Mouse (Mus musculus) lung, embryonic 14.5 days (tissue): ENCODE results near the gene Jund. TPM values are rescaled to one million over a fixed set of nuclear protein-coding genes. Genes with fewer than 3 reads are reported as not detected.

Experiments used
- ATAC-seq: fragments of 200-750 bp; cut with Nextera tagmentation; 2 replicates; pipeline ENCODE4 v1.8.0; 2017; ENCODE audit warnings: mild to moderate bottlenecking, moderate TSS enrichment, moderate library complexity; ENCODE audit not compliant: insufficient read depth
- DNase-seq: peaks from one replicate; pipeline ENCODE4 v3.0.0-alpha.2; 2015
- H3K27ac ChIP-seq: fragments of 300-500 bp; sonication (generic); 2 replicates; pipeline ENCODE4 v1.5.1; 2014; ENCODE audit warnings: low read depth, mild to moderate bottlenecking, moderate library complexity
- H3K27me3 ChIP-seq: fragments of 300-500 bp; sonication (generic); 2 replicates; pipeline ENCODE4 v1.6.1; 2014; ENCODE audit warnings: low read length, control low read depth; ENCODE audit not compliant: insufficient read depth
- H3K36me3 ChIP-seq: fragments of 300-500 bp; sonication (generic); 2 replicates; pipeline ENCODE4 v1.6.1; 2014; ENCODE audit warnings: control low read depth; ENCODE audit not compliant: insufficient read depth
- H3K4me1 ChIP-seq: fragments of 300-500 bp; sonication (generic); 2 replicates; pipeline ENCODE4 v1.6.1; 2014; ENCODE audit warnings: antibody characterized with exemption, control low read depth; ENCODE audit not compliant: insufficient read depth
- H3K4me2 ChIP-seq: fragments of 300-500 bp; sonication (generic); 2 replicates; pipeline ENCODE4 v1.6.1; 2014; ENCODE audit warnings: mild to moderate bottlenecking
- H3K4me3 ChIP-seq: fragments of 300-500 bp; sonication (generic); 2 replicates; pipeline ENCODE4 v1.5.1; 2014; ENCODE audit warnings: low read depth, low read length
- H3K9ac ChIP-seq: fragments of 300-500 bp; sonication (generic); 2 replicates; pipeline ENCODE4 v1.6.1; 2014
- H3K9me3 ChIP-seq: fragments of 300-500 bp; sonication (generic); 2 replicates; pipeline ENCODE4 v1.6.1; 2016; ENCODE audit warnings: low read depth, low read length, control low read depth
- CTCF ChIP-seq: IDR thresholded peaks from 2 replicates; pipeline ENCODE4 v1.5.1; 2016; ENCODE audit warnings: antibody characterized with exemption, low read depth
- WGBS: fragments of 180-500 bp; shearing (Covaris S2); extraction: QIAGEN DNeasy Blood & Tissue Kit; methylation state at CpG from one replicate; pipeline ENCODE4 v1.1.7; 2014; 5-methylcytosine and 5-hydroxymethylcytosine counted together
- polyA plus RNA-seq: library from polyadenylated mRNA; unstranded; fragments of >200 nt; fragmentation: Nextera tagmentation; extraction: Ambion mirVana; gene quantifications from 2 replicates; pipeline ENCODE4 v1.2.1, GENCODE M21; 2014

The Jund gene
- polyA plus RNA-seq, 1 experiment from 2014 or later: 72.9 TPM

DNA sequence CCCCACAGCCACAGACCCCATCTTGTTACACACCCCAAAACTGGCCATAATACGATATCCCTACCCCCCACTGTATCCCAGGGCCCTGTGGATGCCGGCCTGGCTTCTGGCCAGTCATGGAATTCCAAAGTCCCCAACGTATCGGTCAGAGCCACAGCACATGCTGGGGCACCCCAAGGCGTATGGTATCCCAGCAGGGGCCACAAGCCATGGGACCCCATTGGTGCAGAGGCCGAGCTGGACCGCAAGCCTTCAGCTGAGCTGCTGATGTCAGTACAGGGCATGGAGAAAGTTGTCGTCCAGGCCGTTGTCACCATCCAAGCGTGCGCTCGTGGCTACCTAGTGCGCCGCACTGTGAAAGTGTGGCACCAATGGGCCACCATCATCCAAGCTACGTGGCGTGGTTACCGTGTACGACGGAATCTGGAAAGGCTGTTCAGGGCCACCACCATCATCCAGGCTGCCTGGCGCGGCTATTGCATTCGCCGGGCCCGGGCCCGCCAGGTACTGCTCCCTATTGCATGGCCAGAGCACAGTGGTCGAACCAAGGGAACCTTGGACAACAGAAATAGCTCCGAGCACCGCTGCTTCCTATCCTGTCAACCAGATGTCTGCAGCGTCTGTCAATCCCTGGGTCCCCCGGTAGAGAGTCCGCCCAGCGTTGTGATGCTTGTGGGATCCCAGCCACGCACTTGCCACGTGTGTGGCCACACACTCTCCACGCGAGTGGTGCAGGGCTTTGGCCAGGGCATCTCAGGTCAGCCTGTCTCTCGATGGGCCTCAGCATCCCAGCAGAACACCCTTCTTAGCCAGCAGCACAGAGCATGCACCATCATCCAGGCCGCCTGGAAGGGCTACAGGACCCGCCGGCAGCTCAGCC is 18.0 kb downstream of the Jund start:
- Histone ChIP-seq H3K4me1 (no peaks in the 10 kb centered on the region), H3K9me3 (no peaks in the 10 kb centered on the region), H3K4me2 (no peak overlapping the region), H3K36me3 (no peaks in the 10 kb centered on the region), H3K9ac (no peak overlapping the region), H3K27me3 (no peaks in the 10 kb centered on the region), H3K4me3 (no peak overlapping the region), H3K27ac (no peak overlapping the region)
- no peak for TF ChIP-seq CTCF
- 75% methylated on average over 40 of the region's 40 CpGs for WGBS
- ATAC-seq (no peak), DNase-seq (no peak)

DNA sequence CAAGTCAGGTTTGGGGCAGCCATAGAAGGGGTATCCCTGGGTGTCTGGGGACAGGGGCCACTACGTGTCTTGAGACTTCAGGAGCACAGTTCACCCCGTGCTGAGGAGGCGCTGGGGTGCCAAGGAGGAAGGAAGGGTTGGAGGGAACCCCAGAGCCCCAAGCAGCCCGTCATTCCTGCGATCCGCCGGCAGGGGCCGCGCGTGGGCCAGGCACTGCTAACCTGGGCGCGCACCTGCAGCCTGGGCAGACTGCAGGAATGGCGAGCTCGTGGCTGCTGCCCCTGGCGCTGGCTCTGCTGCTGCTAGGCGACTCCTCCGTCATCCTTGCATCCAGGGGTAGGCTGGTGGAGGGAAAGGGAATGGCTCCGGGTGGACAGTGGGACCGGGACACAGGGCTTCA is 19.5 kb downstream of the Jund start, which contains the start of gene Gm3336:
Gm3336 (plus strand) TSS at position 247 of the 400 bp plus-strand sequence.
- Histone ChIP-seq H3K36me3 (no peaks in the 10 kb centered on the region), H3K27ac (no peak within 1 kb of the TSS), H3K4me2 (no peak within 1 kb of the TSS), H3K27me3 (no peaks in the 10 kb centered on the region), H3K4me1 (no peaks in the 10 kb centered on the region), H3K9ac (no peak within 1 kb of the TSS), H3K4me3 (no peak within 1 kb of the TSS), H3K9me3 (no peaks in the 10 kb centered on the region)
- DNase-seq (peak; percentile 61), ATAC-seq (peak; percentile 11; the same call in 1 of the 2 replicates)
- peak; percentile 89 for TF ChIP-seq CTCF
- WGBS: 2% methylated on average over 19 of the region's 19 CpGs

DNA sequence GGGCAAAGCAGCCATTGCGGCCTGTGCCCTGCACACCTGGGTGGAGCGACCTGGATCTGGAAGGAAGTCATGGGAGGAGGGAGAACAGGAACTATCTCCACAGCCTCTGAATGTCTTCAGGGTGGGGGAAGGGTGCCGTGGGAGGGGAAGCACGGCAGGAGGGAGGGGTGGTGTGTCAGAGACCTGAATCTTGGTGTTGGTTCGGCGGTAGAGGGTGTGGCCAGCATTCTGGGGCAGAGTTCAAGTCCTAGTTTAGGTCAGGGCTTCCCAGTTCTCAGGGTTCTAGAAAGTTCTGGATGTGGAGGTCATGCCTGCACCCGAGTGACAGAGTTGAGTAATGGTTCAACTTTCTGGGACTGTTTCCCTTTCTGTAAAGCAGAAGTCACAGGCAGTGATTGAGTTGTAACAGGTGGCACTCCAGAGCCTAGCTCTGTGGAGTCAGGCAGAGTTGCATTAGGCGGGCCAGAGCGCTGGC is 21.1 kb downstream of the Jund start:
- Histone ChIP-seq H3K4me3 (no peak overlapping the region), H3K9me3 (no peaks in the 10 kb centered on the region), H3K4me1 (no peaks in the 10 kb centered on the region), H3K27me3 (no peaks in the 10 kb centered on the region), H3K27ac (no peak overlapping the region), H3K4me2 (no peak overlapping the region), H3K9ac (no peak overlapping the region), H3K36me3 (no peaks in the 10 kb centered on the region)
- DNase-seq (no peak), ATAC-seq (no peak)
- 48% methylated on average over 9 of the region's 9 CpGs for WGBS
- no peak for TF ChIP-seq CTCF

DNA sequence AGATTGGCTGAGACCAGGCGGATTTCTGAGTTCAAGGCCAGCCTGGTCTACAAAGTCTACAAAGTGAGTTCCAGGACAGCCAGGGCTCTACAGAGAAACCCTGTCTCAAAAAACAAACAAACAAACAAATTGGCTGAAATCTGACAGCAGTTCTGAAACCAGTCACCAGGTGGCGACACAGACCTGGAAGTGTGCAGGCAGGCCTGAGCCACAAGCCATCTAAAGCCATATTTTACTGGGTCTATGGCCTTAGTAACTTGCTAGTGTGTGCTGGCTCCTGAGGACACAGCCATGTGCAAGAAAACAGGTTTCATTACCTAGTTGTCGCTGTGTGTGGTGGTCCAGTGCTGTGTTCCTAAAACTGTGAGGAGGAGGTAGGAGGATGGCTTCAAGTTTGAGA is 22.0 kb downstream of the Jund start:
- Histone ChIP-seq H3K4me3 (no peak overlapping the region), H3K4me1 (no peaks in the 10 kb centered on the region), H3K27ac (no peak overlapping the region), H3K9me3 (no peaks in the 10 kb centered on the region), H3K36me3 (no peaks in the 10 kb centered on the region), H3K9ac (no peak overlapping the region), H3K27me3 (no peaks in the 10 kb centered on the region), H3K4me2 (no peak overlapping the region)
- peak; percentile 96 for TF ChIP-seq CTCF
- WGBS: under 1% methylated on average over 3 of the region's 3 CpGs
- peak; percentile 88 for DNase-seq
- peak; percentile 35; the same call in 1 of the 2 replicates for ATAC-seq

DNA sequence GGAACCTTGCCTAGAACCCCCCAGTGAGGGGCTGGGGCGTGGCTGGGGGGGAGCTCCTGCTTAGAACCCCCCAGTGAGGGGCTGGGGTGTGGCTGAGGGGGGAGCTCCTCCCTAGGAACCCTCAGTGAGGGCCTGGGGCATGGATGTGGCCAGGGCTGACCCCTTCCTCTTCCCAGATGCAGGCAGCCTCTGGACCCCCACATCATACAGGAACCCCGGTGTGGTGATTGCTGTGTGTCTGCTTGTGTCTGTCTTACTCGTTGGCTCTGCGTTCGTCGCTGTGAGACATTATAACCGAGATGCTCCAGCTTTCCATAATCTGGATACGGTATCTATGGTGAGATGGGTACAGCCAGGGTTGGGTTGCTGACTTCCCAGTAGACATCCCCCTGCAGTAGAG is 22.9 kb downstream of the Jund start:
- no peak for ATAC-seq
- Histone ChIP-seq H3K9ac (no peak overlapping the region), H3K4me1 (no peaks in the 10 kb centered on the region), H3K9me3 (no peaks in the 10 kb centered on the region), H3K4me3 (no peak overlapping the region), H3K36me3 (no peaks in the 10 kb centered on the region), H3K4me2 (no peak overlapping the region), H3K27ac (no peak overlapping the region), H3K27me3 (no peaks in the 10 kb centered on the region)
- TF ChIP-seq CTCF: no peak
- no peak for DNase-seq
- 81% methylated on average over 8 of the region's 8 CpGs for WGBS

- no peaks in the 10 kb centered on the region for H3K9me3 ChIP-seq
- H3K27me3 ChIP-seq: peaks cover 11% of the 10 kb centered on the region
- peak; percentile 14 for DNase-seq
- no peak within 1 kb of the TSS for H3K4me3 ChIP-seq
- H3K27ac ChIP-seq: no peak within 1 kb of the TSS
- WGBS: 37% methylated on average over 7 of the region's 7 CpGs
- no peak for ATAC-seq
- H3K9ac ChIP-seq: no peak within 1 kb of the TSS
- H3K4me1 ChIP-seq: no peaks in the 10 kb centered on the region
- no peak for TF ChIP-seq CTCF
- H3K36me3 ChIP-seq: no peaks in the 10 kb centered on the region
- H3K4me2 ChIP-seq: no peak within 1 kb of the TSS
These were observed 24.9 kb downstream of the Jund start, which contains the start of gene Pde4c for GRCm38 (mm10) chr8:70723486-70724210. Gene Pde4c, plus strand, starts transcription at chr8:70723720.

DNA sequence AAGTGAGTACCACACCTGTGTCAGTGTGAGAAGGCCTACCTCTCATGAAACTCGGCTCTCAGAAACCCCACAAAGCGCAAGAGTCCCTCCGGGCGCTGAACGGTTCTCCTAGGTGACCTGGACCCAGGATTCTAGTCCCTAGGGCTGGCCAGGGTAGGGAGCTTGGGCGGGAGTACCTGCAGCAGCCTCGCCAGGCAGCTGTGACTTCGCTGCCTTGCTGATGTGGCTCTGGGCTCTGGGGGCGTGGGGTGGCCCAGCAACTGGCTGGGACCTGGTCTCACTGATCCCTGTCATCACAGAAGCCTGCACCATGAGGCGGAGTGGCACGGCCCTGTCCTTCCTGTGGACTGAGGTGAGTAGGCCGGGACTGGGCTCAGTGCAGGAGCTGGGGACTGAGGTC is 25.5 kb downstream of the Jund start:
- no peak for ATAC-seq
- Histone ChIP-seq H3K4me1 (no peaks in the 10 kb centered on the region), H3K9ac (no peak overlapping the region), H3K9me3 (no peaks in the 10 kb centered on the region), H3K27ac (no peak overlapping the region), H3K36me3 (no peaks in the 10 kb centered on the region), H3K4me3 (no peak overlapping the region), H3K27me3 (peaks cover 17% of the 10 kb centered on the region), H3K4me2 (no peak overlapping the region)
- WGBS: 68% methylated on average over 12 of the region's 12 CpGs
- no peak for TF ChIP-seq CTCF
- DNase-seq: no peak
